Mouse (Mus musculus) urinary bladder, postnatal 4 days (tissue): ENCODE results near the gene Timm22.

Source experiments
- DNase-seq, 2 experiments: peaks; one replicate each; pipeline ENCODE4 v3.0.0; 2021 to 2022; ENCODE audit warnings: low spot score in 2 of 2

Timm22 gene

DNA sequence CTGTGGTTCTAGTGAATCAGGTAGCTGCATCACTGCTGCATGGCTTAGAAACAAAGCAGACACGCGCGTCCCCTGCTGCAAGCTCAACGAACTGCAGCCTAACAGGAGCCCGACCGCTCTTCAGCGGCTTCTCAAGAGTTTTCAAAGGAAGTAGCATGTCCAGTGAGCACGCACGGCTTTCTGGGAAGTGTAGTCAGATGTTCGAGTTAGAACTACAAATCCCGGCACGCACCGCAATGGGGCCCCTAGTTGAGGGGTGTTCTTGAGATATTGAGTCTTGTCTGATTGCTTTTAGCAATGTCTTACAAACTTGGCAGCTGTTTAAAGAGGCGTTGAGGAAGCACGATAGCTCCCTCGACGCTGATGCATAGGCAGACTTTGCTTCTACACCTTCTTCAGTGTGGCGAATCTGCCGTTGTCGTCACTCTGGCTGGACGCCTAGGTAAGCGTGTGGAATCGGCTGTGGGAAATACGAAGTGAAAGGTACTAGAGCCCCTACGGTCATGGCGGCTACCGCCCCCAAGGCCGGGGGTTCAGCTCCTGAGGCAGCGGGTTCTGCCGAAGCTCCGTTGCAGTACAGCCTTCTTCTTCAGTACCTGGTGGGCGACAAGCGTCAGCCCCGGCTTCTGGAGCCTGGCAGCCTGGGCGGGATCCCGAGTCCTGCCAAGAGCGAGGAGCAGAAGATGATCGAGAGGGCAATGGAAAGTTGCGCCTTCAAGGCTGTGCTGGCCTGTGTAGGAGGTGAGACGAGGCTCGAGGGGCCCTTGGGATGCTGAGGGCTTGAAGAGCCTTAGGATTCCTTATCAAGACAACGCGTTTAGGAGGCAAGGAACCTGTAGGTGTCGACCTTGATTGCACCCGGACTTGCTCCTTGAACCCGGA, at the start of gene Timm22:
Gene Timm22, plus strand, starts transcription at position 251 of the 882 bp plus-strand sequence.
- DNase-seq, result peak; percentile 91 to 95

DNA sequence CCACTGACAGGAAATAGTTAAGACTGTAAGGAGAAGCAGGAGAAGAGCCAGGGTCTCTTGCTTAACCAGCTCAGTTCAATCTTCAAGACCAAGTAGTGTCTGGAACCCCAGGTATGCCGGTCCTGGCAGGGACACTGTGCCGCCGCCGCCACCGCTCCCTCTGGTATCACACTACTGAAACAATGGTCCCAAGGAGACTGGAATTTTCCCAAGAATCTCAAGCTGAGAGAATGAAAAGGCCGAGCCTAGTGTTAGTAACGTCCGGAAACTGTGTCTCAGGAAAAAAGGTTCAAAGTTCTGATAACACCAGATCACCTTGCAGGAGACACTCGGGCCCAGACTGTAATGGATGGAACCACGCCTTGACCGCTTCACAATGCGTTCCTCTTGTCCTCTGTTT, 49.3 kb upstream of the Timm22 start:
- DNase-seq, result no peak

DNA sequence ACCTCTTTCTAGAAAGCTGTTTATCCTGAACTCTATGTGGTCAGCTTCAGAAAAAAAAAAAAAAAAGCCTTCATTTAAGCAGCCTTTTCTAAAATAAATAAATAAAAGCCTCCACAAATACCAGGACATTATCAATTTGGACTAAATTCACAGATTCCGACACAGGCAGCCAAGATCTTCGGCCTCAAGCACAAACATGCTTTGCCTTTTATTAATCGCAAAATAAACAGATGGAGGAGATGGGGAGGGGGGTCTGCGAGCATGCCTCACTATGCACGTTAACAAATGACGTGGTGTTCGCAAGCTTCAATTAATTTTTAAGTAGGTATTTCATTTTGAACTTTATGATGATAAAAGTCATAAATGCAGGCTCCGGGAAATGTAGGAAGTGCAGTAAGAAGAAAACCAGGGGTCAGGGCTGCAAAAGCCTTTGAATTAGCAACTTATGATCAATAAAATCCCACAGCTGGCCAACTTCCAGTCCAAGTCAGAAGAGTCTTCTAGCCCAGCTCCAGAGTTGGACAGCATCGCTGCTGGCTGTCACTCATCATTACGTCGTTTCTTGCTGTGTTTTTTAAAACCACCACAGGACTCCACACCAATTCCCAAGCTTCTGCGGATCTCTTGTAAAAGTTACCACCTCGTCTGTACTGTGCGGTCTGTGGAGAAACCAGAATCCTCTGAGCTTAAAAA, 48.0 kb upstream of the Timm22 start:
- no peak for DNase-seq

DNA sequence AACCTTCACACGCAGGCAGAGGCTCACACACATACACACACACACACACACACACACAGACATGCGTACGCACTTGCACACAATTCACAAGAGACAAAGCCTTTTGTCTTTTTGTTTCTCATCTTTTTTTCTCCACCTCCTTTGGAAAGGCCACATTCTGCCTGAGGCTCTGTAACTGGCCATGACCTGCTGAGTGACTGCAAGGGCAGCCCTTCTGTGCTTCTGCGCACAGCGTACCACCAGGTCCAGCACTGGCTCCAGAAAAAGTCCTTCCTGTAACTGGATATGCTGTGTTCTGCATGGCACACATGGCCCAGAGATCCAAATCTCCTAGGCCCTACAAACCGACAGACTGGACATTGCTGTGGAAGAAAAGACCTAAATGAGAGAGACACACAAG, 46.5 kb upstream of the Timm22 start:
- no peak for DNase-seq

DNA sequence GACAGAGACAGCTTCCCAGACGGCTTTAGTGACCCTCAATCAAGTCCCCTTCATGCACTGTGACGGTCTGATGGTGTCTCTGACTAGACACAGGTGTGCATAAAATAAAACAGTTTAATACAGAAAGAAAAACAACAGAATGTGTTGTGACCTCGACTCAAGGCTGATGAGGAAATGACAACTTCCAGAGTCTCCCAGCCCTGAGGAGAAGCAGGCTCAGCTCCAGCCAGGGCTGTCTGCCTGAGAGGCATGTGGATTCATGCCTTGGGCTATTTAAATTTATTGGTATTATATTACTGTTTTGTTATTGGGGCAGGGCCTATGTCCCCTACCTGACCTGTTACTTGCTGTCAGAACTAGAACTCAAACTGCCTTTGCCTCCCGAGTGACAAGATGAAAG, 45.3 kb upstream of the Timm22 start:
- no peak for DNase-seq

DNA sequence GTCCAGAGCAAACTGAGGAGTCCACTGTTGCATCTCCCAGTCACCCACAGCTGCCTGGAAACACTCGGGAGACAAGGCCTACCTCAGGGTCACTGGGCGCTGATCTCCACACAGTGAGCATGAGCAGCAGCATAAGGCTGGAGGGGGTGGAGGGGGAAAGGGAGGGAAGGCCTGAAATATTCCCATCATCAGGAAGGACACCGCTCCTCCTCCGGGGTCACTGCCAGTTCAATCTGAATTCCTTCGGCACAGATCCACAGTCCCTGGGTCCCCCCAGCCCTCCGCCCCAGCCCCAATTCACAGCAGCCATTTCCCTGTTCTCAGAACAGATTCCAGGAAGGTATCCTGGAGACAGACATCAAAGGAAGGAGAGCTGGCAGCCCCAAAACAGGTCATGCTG, 43.6 kb upstream of the Timm22 start:
- DNase-seq, result no peak

DNA sequence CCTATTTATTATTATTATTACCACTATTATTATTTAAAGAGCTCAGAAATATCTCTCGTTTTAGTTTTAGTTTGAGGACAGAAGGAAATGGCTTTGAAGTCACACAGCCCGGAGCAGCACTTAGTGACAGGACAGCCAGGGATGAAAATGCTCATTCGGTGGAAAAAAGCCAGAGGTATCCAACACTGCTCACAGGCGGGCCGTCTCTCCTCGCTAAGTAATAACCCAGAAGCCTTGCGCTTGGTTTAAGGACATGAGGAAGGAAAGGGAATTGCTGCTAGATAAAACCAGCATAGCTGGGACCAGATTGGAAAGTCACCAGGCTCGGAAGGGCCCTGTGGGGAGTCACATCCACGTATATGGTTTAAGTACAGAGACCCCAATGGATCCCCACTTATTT, 43.1 kb upstream of the Timm22 start:
- DNase-seq, result no peak

DNA sequence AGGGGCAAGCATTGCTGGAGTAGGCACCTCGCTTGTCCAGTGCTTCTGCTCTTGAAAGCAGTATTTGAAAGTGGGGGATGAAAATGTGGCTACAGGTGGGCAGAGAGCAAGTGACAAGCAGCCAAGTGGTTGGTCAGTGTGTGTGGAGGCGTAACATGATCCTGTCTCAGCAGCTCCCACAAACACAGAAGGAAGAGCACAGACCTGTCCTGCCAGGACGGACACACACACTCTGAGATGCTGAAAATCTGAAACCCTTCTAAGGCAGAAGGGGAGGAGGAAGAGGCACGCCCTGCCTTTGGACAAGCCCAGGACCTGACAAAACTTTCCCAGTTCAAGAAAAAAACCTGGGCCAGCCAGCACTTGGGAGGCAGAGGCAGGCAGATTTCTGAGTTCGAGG, 42.7 kb upstream of the Timm22 start:
- no peak for DNase-seq

DNA sequence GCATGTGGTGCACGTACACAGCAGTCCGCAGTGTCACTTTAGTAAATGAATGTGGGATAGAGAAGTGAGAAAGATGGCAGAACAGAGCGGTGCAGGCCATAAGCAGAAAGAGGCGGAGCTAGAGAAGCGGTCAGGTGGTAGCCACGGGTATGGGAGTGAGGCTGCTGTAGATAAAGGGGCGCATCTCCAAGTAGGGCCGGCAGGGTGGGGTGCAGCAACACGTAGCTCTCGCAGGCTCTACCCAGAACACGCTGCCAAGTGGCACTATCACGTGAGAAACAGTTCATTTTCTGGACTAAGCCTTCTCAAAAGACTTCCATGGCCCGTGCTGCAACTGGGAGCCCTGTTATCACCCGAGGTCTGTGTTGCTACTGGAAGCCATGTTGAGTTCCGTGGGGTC, 40.0 kb upstream of the Timm22 start:
- no peak for DNase-seq

DNA sequence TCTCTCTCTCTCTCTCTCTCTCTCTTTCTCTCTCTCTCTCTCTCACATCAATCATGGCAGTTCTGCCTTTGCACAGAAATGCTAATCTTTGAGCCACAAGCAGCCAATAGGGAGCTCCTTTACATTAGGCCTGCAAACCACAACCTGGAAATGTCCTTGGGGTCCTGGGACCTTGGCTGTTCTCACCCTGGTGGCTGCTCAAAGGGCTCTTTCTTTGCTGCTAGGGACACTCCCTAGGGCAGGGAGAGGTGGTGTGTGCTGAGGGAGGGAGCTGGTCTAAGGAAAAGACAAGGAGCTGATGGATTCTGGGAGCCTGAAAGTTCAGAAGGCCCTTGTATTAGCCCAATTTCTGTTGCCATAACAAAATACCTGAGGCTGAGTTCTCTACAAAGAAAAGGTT, 36.3 kb upstream of the Timm22 start:
- no peak for DNase-seq

DNA sequence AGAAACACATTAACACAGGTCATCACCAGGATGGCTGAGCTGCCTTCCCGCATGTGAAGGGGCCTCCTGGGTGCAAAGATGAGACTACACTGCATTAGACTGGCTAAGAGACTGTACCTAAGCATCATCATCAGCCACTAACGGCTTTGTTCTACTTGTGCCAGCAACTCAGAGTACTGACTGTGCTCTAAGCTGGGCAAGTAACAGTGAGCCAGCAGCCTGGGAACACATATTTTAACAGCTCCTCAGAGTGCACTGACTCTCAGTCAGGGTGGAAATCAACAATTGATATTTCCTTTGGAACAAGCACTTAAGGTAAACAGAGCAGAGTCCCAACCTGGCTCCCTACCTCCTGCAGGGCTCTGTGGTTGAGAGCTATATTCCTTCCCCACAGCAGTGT, 34.6 kb upstream of the Timm22 start:
- no peak for DNase-seq

DNA sequence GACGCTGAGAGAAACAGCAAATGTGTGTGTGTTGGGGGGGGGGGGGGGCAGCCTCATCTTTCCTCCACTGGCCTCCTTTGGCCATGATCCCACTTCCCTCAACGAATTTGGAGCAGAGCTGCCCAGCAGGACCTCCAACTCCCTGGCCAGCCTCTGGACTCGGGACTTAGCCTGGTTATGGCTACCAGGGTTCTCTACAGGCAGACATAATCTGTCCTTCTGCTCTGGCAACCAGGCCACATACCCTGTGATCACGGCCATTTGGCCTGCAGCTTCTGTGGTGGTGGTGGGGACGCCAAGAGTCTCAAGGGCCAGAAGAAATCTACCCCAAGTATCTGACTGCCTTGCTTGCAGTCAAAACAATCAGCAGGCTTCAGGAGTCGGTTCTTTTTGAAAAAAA, 34.2 kb upstream of the Timm22 start:
- no peak for DNase-seq

DNA sequence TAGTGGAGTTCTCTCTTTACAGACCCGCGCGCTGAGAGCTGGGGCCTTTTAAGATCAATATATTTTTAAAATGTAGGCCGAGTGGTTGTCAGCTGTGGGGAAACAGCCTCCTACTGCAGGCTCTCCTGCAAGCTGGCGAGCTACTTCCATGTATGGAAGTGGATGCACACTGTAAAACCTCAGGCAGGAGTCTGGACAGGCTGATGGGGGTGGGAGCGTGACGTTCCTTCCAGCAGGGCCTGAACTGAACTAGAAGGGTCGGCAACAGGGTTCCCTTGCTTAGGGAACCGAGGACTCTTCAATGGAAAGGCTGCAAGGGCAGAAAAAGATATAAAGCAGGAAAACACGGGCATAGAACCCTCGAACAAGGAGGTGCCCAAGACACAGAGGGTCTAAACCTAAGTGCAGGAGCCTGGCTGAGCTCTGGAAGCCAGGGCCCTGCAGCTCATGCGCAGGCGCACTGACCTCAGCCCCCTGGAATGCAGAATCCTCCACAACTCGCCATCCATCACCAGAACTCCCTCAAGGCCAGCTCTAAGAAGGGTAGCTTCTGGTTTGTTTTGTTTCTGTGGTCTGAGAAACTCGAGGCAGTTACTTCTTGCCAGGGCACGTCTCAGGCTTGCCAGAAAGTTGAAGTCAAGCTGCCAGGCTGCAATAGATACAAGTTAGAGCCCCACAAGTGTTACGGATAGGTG, 32.1 kb upstream of the Timm22 start:
- DNase-seq, result peak; percentile 83 to 85

DNA sequence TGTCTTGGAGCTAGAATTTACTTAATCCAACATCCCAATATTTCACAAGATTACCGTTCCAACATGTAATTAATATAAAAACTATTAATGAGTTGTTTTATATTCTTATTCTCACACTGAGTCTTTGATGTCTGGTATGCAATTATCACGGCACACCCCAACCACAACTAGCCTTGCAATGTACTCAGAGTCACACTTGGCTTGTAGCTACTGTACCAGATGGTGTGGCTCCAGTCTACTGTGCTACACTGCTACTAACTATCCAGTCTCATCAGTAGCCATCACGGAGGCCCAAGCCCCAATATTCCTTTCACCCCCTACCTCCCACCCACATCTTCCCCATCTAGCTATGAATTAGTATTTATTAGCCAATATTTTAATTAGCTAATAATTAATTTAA, 30.3 kb upstream of the Timm22 start:
- DNase-seq, result no peak

DNA sequence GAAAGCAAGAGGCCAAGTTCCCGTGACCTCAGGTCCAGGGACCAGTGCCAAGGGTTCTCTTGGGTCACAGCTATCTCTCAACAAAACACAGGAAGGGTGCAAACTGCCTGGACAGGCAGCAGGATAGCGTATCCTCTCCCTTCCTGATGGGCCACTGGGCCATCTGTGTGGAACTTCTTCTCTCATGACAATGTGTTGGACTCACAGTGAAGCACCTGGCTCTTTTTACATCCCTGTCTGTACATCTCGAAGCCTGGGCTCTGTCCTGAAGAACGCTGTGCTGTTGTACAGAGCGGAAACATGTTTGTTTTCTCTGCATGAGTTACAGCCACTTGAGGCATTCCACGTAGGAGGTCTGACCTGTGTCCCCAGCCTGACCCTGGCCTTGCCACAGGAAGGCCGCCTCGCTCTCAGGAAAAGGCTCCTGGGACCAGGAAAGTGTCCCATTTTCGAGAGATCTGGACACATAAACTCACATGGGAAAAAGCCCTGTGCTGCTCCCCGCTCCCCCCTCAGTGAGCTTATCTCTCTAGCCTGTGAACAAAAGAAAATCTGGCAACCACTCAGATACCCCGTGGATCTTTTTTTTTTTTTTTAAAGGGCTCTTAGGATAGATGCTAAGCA, 26.7 kb upstream of the Timm22 start:
- no peak for DNase-seq

DNA sequence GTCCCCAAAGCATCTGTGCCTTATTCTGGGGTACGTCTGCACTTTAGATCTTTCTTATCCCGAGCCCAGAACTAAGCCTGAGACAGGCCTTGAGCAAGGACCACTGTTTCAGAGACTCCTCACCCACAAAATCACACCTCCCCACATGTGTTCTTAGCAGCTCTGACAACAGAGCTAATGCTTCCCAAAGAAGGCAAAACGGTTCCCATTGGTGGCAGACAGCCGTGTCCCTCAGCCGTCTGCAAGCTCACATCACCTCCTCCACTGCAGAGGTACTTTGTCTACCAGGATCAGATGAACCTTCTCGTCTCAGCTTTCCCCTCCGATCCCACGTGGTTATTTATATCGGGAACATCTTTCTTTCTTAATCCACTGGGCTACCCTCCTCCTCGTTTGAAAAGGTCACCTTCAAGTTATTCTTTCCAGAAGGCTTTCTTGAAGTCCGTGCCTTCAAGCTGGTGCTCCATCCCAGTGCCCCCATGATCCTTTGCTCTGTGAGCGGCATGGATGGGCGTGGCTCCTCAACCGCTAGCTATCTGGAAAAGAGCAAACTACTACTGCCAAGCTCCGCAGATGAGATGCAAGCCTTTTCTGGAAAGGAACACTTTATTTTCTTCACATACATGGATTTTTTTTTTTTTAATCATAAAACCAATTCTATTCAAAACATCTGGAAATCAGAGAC, 25.4 kb upstream of the Timm22 start:
- DNase-seq, result no peak

DNA sequence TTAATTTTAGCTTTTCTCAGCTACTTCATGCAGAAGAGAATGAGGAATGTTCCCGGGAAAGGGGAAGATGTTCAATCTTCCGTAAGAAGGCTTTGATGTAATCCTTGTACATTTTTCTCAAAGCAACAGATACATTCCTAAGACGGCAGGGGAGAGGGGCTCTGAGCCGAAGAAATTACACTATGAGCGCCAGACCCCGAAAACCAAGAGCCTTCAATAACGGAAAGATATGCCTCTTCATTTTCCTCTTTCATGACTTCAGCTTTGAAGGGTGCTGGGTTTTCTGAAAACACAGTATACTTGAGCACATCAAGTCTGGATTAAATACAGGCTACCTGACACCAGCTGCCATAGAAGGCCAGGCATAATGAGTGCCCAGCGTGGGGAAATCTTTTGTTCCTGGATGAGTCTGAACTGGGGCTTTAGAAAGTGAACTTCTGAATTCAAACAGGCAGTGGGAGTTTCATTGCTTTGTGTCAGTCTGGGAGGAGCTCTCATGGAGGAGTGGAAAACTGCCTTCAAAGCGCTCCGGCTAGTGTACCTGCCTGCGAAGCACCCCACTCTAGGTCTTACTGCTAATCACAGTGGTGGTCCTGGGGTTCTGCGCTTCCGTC, 23.9 kb upstream of the Timm22 start:
- DNase-seq, result no peak

DNA sequence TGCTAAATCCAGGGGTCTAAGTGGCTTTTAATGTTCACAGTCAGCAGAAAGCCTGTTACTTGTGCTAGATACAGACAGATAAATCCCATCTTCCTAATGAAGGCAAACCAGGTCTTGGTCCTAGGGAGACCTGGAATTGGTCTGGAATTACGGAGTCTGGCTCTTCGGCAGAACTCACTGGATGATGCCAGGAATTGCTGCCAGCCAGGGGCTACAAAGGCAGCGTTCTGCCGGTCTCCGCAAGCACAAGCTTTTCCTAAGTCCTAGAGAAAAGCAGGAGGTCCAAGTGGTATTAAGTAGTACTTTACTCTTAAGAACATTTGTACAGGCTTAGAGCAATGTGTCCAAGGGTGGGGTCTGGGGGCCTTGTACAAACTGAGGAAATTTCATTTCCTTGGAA, 22.4 kb upstream of the Timm22 start:
- DNase-seq, result no peak

DNA sequence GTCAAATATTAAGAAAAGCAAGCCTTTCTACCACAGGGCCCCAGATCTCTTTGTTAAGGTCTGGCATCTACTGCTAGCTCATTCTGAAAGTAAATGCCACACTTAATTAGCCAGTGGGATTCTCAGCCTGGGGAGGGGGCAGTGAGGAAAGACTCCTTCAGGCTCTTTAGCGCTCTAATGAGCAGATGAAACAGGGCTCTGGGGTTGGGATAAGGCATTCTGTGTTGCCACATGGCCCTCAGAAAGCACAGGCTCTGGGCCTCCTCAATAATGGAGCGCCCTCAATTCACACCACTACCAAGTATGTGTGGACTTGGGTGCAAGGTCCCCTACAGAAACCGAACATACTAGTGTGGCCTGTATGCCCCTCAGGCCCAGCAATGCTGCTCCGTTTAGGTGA, 21.7 kb upstream of the Timm22 start:
- no peak for DNase-seq

DNA sequence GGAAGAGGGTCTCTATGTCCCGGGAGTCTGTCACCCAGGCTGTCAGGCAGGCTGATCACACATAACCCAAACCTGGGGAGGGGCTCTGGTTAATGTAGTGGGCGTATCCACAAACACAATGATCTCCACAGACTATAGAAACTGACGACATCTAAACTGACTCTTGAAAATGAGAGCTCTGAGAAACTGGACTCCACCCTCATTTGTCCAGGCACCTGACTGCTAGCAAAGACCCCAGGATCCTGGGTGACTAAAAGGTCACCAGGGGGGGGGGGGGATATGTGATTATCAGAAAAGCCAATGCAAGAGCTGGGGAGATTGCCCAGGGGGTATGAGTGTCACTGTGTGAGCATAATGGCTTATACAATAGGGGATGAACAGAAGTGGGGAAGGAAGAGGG, 21.0 kb upstream of the Timm22 start:
- DNase-seq, result no peak

DNA sequence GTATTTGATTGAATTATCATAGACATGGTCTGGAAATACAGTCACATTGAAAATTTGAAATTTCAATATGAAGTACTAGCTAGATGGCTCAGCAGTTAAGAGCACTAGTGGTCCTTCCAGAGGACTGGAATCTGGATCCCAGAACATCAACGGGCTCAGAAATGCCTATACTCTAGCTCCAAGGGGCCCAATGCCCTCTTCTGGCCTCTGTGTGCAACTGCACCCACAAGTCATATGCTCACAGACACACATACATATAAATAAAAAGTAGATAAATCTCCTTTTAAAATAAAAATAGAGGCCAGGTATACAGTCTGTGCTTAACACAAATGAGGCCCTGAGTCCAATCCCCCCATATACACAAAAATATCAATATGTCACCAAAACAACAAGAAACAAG, 19.7 kb upstream of the Timm22 start:
- DNase-seq, result no peak
